Mouse (Mus musculus) cortical plate, adult 2 months (tissue): Measurements from ENCODE around the gene Xpo5.

Experiments
- CTCF ChIP-seq: fragments of 200-500 bp; IDR thresholded peaks from 2 replicates; pipeline ENCODE4 v1.5.1; 2011; ENCODE audit warnings: mild to moderate bottlenecking, control low read depth, low read length; ENCODE audit not compliant: insufficient read depth; ENCODE audit errors: extremely low read depth
- POLR2A ChIP-seq: fragments of 200-500 bp; IDR thresholded peaks from 2 replicates; pipeline ENCODE4 v1.6.1; 2011; ENCODE audit warnings: mild to moderate bottlenecking, low read length, control low read depth; ENCODE audit not compliant: insufficient read depth; ENCODE audit errors: extremely low read depth

- TF ChIP-seq CTCF (no peak), POLR2A (peak; percentile 88)
Observed at GRCm38 (mm10) chr17:46247512-46248188, 45.1 kb downstream of the Xpo5 start, which contains the start of the genes Polr1c and Yipf3.
